Mouse (Mus musculus) cerebellum, adult 2 months (tissue): Measurements from ENCODE around the gene Ifi211.

ENCODE experiments used
- CTCF ChIP-seq: fragments of 200-500 bp; IDR thresholded peaks from 2 replicates; pipeline ENCODE4 v1.5.1; 2011; ENCODE audit warnings: low read depth, mild to moderate bottlenecking, control low read depth, low read length, moderate library complexity, borderline replicate concordance; ENCODE audit not compliant: insufficient read depth
- POLR2A ChIP-seq: fragments of 200-500 bp; IDR thresholded peaks from 2 replicates; pipeline ENCODE4 v1.6.1; 2011; ENCODE audit warnings: low read length, control low read depth, borderline replicate concordance; ENCODE audit not compliant: insufficient read depth

DNA sequence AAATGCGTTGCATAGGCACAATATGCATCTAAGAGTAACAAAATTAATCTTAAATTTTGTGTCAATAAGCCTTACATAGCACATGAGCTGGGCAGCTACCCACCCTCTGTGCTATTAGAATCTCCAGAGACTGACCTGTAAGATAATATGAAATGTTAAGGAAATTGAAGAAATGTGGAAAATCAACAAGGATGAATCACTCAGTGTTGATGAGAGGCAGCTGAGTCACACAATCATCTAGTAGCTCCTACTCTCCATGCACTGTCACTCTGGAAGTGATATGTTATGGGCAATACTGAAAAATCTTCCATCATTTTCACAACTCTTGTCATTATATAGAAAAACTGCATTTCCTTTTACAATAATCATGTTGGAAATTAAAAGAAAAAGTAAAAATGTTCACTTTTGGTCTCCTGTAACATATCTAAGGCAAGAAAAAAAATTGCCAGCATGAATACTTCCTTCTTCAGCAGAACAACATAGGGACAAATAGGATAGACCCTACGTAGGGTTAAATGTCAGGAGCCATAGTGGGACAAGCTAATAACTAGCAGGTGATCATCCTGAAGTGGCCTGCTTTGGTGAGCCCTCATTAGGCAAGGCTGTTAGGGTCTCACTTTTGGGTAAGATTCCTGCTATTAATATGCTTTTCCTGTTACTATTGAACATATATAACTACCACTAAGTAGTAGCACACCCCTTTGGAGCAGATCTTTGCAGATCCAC, 42.4 kb upstream of the Ifi211 start:
- TF ChIP-seq CTCF (no peak), POLR2A (no peak)
